Mouse (Mus musculus): ENCODE results near the gene Htra1.

Htra1 gene

GRCm38 (mm10) chr7:130968537-130968936 lies 32.6 kb downstream of the Htra1 start:
- no peak for DNase-seq

GRCm38 (mm10) chr7:130969076-130969475 lies 33.2 kb downstream of the Htra1 start:
- DNase-seq = no peak

- no peak for DNase-seq
These were observed 33.6 kb downstream of the Htra1 start for GRCm38 (mm10) chr7:130969507-130969906.

- DNase-seq = no peak
These were observed 36.9 kb downstream of the Htra1 start for GRCm38 (mm10) chr7:130972767-130973166.

GRCm38 (mm10) chr7:130976305-130976935 lies 40.5 kb downstream of the Htra1 start:
- no peak for DNase-seq

GRCm38 (mm10) chr7:130977794-130978521 lies 42.0 kb downstream of the Htra1 start:
- DNase-seq = peak; percentile 90

- DNase-seq = no peak
These were observed 42.6 kb downstream of the Htra1 start for GRCm38 (mm10) chr7:130978545-130978944.

GRCm38 (mm10) chr7:130980130-130980529 lies 44.2 kb downstream of the Htra1 start:
- DNase-seq = no peak

- DNase-seq = no peak
These were observed 46.5 kb downstream of the Htra1 start for GRCm38 (mm10) chr7:130982371-130982770.

- no peak for DNase-seq
These were observed 47.0 kb downstream of the Htra1 start for GRCm38 (mm10) chr7:130982881-130983280.

- no peak for DNase-seq
These were observed 48.4 kb downstream of the Htra1 start for GRCm38 (mm10) chr7:130984294-130984693.

- DNase-seq = no peak
These were observed 49.3 kb downstream of the Htra1 start for GRCm38 (mm10) chr7:130985193-130985592.

- no peak for DNase-seq
These were observed 49.8 kb downstream of the Htra1 start for GRCm38 (mm10) chr7:130985716-130986115.

GRCm38 (mm10) chr7:130988146-130988545 lies 52.2 kb downstream of the Htra1 start:
- DNase-seq = no peak

GRCm38 (mm10) chr7:130989371-130989770 lies 53.5 kb downstream of the Htra1 start:
- DNase-seq = no peak

- no peak for DNase-seq
These were observed 55.4 kb downstream of the Htra1 start for GRCm38 (mm10) chr7:130991174-130991789.

GRCm38 (mm10) chr7:130993907-130994306 lies 58.0 kb downstream of the Htra1 start:
- DNase-seq = no peak

GRCm38 (mm10) chr7:131001976-131002726 lies 66.2 kb downstream of the Htra1 start:
- DNase-seq = no peak

- no peak for DNase-seq
These were observed 68.2 kb downstream of the Htra1 start for GRCm38 (mm10) chr7:131004071-131004470.

- no peak for DNase-seq
These were observed 71.3 kb downstream of the Htra1 start for GRCm38 (mm10) chr7:131007221-131007620.

GRCm38 (mm10) chr7:131009178-131009577 lies 73.3 kb downstream of the Htra1 start:
- DNase-seq = no peak

- no peak for DNase-seq
These were observed 76.0 kb downstream of the Htra1 start for GRCm38 (mm10) chr7:131011901-131012300.

GRCm38 (mm10) chr7:131019181-131019580 lies 83.3 kb downstream of the Htra1 start:
- no peak for DNase-seq

Measured in kidney, adult 18-20 months (tissue).